Mouse (Mus musculus) heart, adult 2 months (tissue): ENCODE measurements around the gene Sell.

Experiments
- CTCF ChIP-seq: fragments of 200-600 bp; IDR thresholded peaks from 2 replicates; pipeline ENCODE4 v1.8.1; 2022; ENCODE audit warnings: antibody characterized with exemption, mild to moderate bottlenecking, moderate library complexity
- POLR2A ChIP-seq: fragments of 200-500 bp; IDR thresholded peaks from 2 replicates; pipeline ENCODE4 v1.6.1; 2011; ENCODE audit warnings: mild to moderate bottlenecking, low read depth, low read length, control low read depth; ENCODE audit not compliant: insufficient read depth

- TF ChIP-seq CTCF (no peak), POLR2A (no peak)
These were observed 13.8 kb upstream of the Sell start, which contains the start of gene Sele for GRCm38 (mm10) chr1:164047934-164048333.
